Mouse (Mus musculus): Measurements from ENCODE around the gene Gm14151. TPM values are rescaled to one million over a fixed set of nuclear protein-coding genes. Genes with fewer than 3 reads are reported as not detected.

Gm14151 gene
- polyA plus RNA-seq, 1 experiment from 2014 or later = not detected

Other genes starting within 250 kb of the Gm14151 start
- gene Abhd12, start 187.6 kb downstream of the Gm14151 start, polyA plus RNA-seq (2015; fragmentation: Nextera tagmentation; extraction: Ambion mirVana) = 112 and 127 TPM in 2 replicates
- gene Gins1, start 186.9 kb downstream of the Gm14151 start, polyA plus RNA-seq (2015; fragmentation: Nextera tagmentation; extraction: Ambion mirVana) = 9.9 and 11.2 TPM in 2 replicates
- gene Ninl, start 53.0 kb downstream of the Gm14151 start, polyA plus RNA-seq (2015; fragmentation: Nextera tagmentation; extraction: Ambion mirVana) = 3.8 and 4.8 TPM in 2 replicates
- 35.6 and 37.0 TPM in 2 replicates for gene Nanp, start 53.0 kb downstream of the Gm14151 start, polyA plus RNA-seq (2015; fragmentation: Nextera tagmentation; extraction: Ambion mirVana)
- not detected in 2 replicates for gene Gm14147, start 5.9 kb upstream of the Gm14151 start, polyA plus RNA-seq (2015; fragmentation: Nextera tagmentation; extraction: Ambion mirVana)

All from midbrain, embryonic 16.5 days (tissue).